Mouse (Mus musculus): Measurements from ENCODE around the gene Zp3r. TPM values are rescaled to one million over a fixed set of nuclear protein-coding genes. Genes with fewer than 3 reads are reported as not detected.

Zp3r gene
- total RNA-seq, 2 experiments from 2014 or later = not detected

Other genes starting within 250 kb of the Zp3r start
- gene Cd55b, start 206.6 kb downstream of the Zp3r start, total RNA-seq (2015; ENCODE audit: low replicate concordance) = 0.84 TPM in 1 of 2 replicates, not detected in the other
- 4.5 TPM in 1 of 2 replicates, not detected in the other for gene Cd55b, start 206.6 kb downstream of the Zp3r start, total RNA-seq (2017; ENCODE audit: low replicate concordance)
- 249 and 282 TPM in 2 replicates for gene Cd55, start 166.9 kb downstream of the Zp3r start, total RNA-seq (2015; ENCODE audit: low replicate concordance)
- gene Cd55, start 166.9 kb downstream of the Zp3r start, total RNA-seq (2017; ENCODE audit: low replicate concordance) = 131 and 164 TPM in 2 replicates
- not detected in 2 replicates for gene C4bp, start 32.0 kb upstream of the Zp3r start, total RNA-seq (2015; ENCODE audit: low replicate concordance)
- not detected in 2 replicates for gene C4bp, start 32.0 kb upstream of the Zp3r start, total RNA-seq (2017; ENCODE audit: low replicate concordance)
- gene Gm29427, start 86.2 kb upstream of the Zp3r start, total RNA-seq (2015; ENCODE audit: low replicate concordance) = not detected in 2 replicates
- gene Gm29427, start 86.2 kb upstream of the Zp3r start, total RNA-seq (2017; ENCODE audit: low replicate concordance) = not detected in 2 replicates
- 54.8 and 88.0 TPM in 2 replicates for gene Yod1, start 87.7 kb upstream of the Zp3r start, total RNA-seq (2015; ENCODE audit: low replicate concordance)
- 53.1 and 58.8 TPM in 2 replicates for gene Yod1, start 87.7 kb upstream of the Zp3r start, total RNA-seq (2017; ENCODE audit: low replicate concordance)
- 23.5 and 26.7 TPM in 2 replicates for gene Pfkfb2, start 99.6 kb upstream of the Zp3r start, total RNA-seq (2015; ENCODE audit: low replicate concordance)
- 38.4 and 45.7 TPM in 2 replicates for gene Pfkfb2, start 99.6 kb upstream of the Zp3r start, total RNA-seq (2017; ENCODE audit: low replicate concordance)
- gene AA986860, start 102.4 kb upstream of the Zp3r start, total RNA-seq (2015; ENCODE audit: low replicate concordance) = 8.6 and 11.3 TPM in 2 replicates
- 8.0 and 9.4 TPM in 2 replicates for gene AA986860, start 102.4 kb upstream of the Zp3r start, total RNA-seq (2017; ENCODE audit: low replicate concordance)
- gene Fcamr, start 171.3 kb upstream of the Zp3r start, total RNA-seq (2015; ENCODE audit: low replicate concordance) = not detected in 2 replicates
- not detected in 2 replicates for gene Fcamr, start 171.3 kb upstream of the Zp3r start, total RNA-seq (2017; ENCODE audit: low replicate concordance)
- gene Pigr, start 197.1 kb upstream of the Zp3r start, total RNA-seq (2015; ENCODE audit: low replicate concordance) = not detected in 2 replicates
- gene Pigr, start 197.1 kb upstream of the Zp3r start, total RNA-seq (2017; ENCODE audit: low replicate concordance) = not detected in 2 replicates
- 11.2 and 16.3 TPM in 2 replicates for gene Fcmr, start 236.0 kb upstream of the Zp3r start, total RNA-seq (2015; ENCODE audit: low replicate concordance)
- 4.7 and 9.2 TPM in 2 replicates for gene Fcmr, start 236.0 kb upstream of the Zp3r start, total RNA-seq (2017; ENCODE audit: low replicate concordance)

Data from erythroid progenitor cell, adult 5-6 weeks (primary cell).